25 mouse cellular contexts compared by ENCODE assay signal in the genomic region with DNA sequence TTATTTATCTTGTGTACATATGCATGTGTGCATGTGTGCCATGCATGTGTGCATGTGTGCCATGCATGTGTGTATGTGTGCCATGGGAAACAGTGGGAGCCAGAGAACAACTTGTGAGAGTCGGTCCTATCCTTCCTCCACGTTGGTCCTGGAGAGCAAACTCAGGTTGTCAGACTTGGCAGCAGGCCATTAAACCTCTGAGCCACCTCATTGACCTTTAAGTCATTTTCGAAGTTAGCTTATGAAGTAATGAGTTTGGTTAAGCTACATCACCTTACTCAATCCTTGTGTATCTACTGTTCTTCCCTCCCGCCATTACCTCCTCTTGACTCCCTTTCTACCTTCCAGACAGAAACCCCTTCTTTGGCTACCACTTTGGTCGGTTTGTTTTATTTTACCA. TPM values are rescaled to one million over a fixed set of nuclear protein-coding genes. Genes with fewer than 3 reads are reported as not detected.
DNase-seq lines count a peak whose midpoint lies in the region; ATAC-seq and TF ChIP-seq lines count a peak whose summit lies in the region.
"Had no signal": no experiment of that assay in that cellular context is flagged by ENCODE, and none has a peak within 500 bp of the region (broad histone marks: within the 10 kb centered on the region; RNA-seq: fewer than 3 reads in every experiment).

No protein-coding gene starts in this region.

- no peak for TF ChIP-seq EP300 in stomach, postnatal 0 days (optimal IDR thresholded peaks at IDR 0.05)

- no peak overlapping the region for H3K27ac ChIP-seq in heart, embryonic 11.5 days (ENCODE audit: low read depth, low read length)
- no peak overlapping the region for H3K27ac ChIP-seq in liver, embryonic 15.5 days (replicated peaks)
- H3K27ac ChIP-seq in liver, embryonic 12.5 days = no peak overlapping the region
- no peak overlapping the region for H3K27ac ChIP-seq in stomach, postnatal 0 days (replicated peaks)
- no peak overlapping the region for H3K27ac ChIP-seq in forebrain, embryonic 12.5 days
- H3K27ac ChIP-seq: embryonic facial prominence, embryonic 13.5 days; embryonic facial prominence, embryonic 15.5 days; forebrain, embryonic 10.5 days; forebrain, embryonic 13.5 days; forebrain, embryonic 15.5 days had no signal

- no peak for ATAC-seq in heart, embryonic 11.5 days (replicated peaks; ENCODE audit: insufficient number of reproducible peaks, low FRiP score, low TSS enrichment)
- ATAC-seq in liver, embryonic 15.5 days (ENCODE audit: insufficient read depth) = peak; percentile 15; the same call in 1 of the 2 replicates
- ATAC-seq in liver, embryonic 12.5 days = no peak
- 0 out of 2 replicates have a peak, but pooled peaks have one; percentile 21 for ATAC-seq in stomach, postnatal 0 days (ENCODE audit: low FRiP score, low TSS enrichment)
- ATAC-seq in forebrain, embryonic 12.5 days (ENCODE audit: low FRiP score) = no peak
- ATAC-seq: forebrain, embryonic 13.5 days; forebrain, embryonic 15.5 days had no signal

- no peak overlapping the region for H3K9ac ChIP-seq in heart, embryonic 11.5 days (ENCODE audit: low read depth, low read length)
- no peak overlapping the region for H3K9ac ChIP-seq in liver, embryonic 15.5 days
- no peak overlapping the region for H3K9ac ChIP-seq in liver, embryonic 12.5 days
- no peak overlapping the region for H3K9ac ChIP-seq in stomach, postnatal 0 days (ENCODE audit: low read length)
- no peak overlapping the region for H3K9ac ChIP-seq in forebrain, embryonic 12.5 days
- H3K9ac ChIP-seq: embryonic facial prominence, embryonic 13.5 days; embryonic facial prominence, embryonic 15.5 days; forebrain, embryonic 13.5 days; forebrain, embryonic 15.5 days had no signal

- TF ChIP-seq CTCF in stomach, postnatal 0 days (IDR thresholded peaks at IDR 0.05; ENCODE audit: low read depth) = no peak

- H3K9me3 ChIP-seq in heart, embryonic 11.5 days (replicated peaks; ENCODE audit: control insufficient read depth, low read length) = no peaks in the 10 kb centered on the region
- no peaks in the 10 kb centered on the region for H3K9me3 ChIP-seq in liver, embryonic 15.5 days (replicated peaks)
- no peaks in the 10 kb centered on the region for H3K9me3 ChIP-seq in liver, embryonic 12.5 days (replicated peaks)
- no peaks in the 10 kb centered on the region for H3K9me3 ChIP-seq in stomach, postnatal 0 days (ENCODE audit: control insufficient read depth, low read length)
- H3K9me3 ChIP-seq in forebrain, embryonic 12.5 days = no peaks in the 10 kb centered on the region
- H3K9me3 ChIP-seq: embryonic facial prominence, embryonic 13.5 days; embryonic facial prominence, embryonic 15.5 days; forebrain, embryonic 10.5 days; forebrain, embryonic 13.5 days; forebrain, embryonic 15.5 days had no signal

- peaks cover 3% of the 10 kb centered on the region; the same call in 1 of the 2 replicates for H3K4me1 ChIP-seq in heart, embryonic 11.5 days (ENCODE audit: control insufficient read depth, insufficient read depth, low read length)
- H3K4me1 ChIP-seq in liver, embryonic 15.5 days (replicated peaks) = no peaks in the 10 kb centered on the region
- no peaks in the 10 kb centered on the region for H3K4me1 ChIP-seq in liver, embryonic 12.5 days
- H3K4me1 ChIP-seq in stomach, postnatal 0 days (replicated peaks; ENCODE audit: control insufficient read depth, insufficient read depth) = no peaks in the 10 kb centered on the region
- peaks cover 12% of the 10 kb centered on the region for H3K4me1 ChIP-seq in forebrain, embryonic 12.5 days

- H3K4me3 ChIP-seq in heart, embryonic 11.5 days (ENCODE audit: low read depth, low read length) = no peak overlapping the region
- H3K4me3 ChIP-seq in liver, embryonic 15.5 days (replicated peaks) = no peak overlapping the region
- no peak overlapping the region for H3K4me3 ChIP-seq in liver, embryonic 12.5 days
- H3K4me3 ChIP-seq in stomach, postnatal 0 days (ENCODE audit: low read depth, low read length) = no peak overlapping the region
- H3K4me3 ChIP-seq in forebrain, embryonic 12.5 days (replicated peaks) = no peak overlapping the region
- H3K4me3 ChIP-seq: embryonic facial prominence, embryonic 13.5 days; embryonic facial prominence, embryonic 15.5 days; erythroblast, embryonic 14.5 days; forebrain, embryonic 10.5 days; forebrain, embryonic 13.5 days; forebrain, embryonic 15.5 days had no signal

- no peak overlapping the region for H3K4me2 ChIP-seq in heart, embryonic 11.5 days
- no peak overlapping the region for H3K4me2 ChIP-seq in liver, embryonic 15.5 days
- H3K4me2 ChIP-seq in liver, embryonic 12.5 days = no peak overlapping the region
- no peak overlapping the region for H3K4me2 ChIP-seq in stomach, postnatal 0 days (replicated peaks; ENCODE audit: low read depth)
- H3K4me2 ChIP-seq in forebrain, embryonic 12.5 days = no peak overlapping the region
- H3K4me2 ChIP-seq: embryonic facial prominence, embryonic 13.5 days; embryonic facial prominence, embryonic 15.5 days; forebrain, embryonic 13.5 days; forebrain, embryonic 15.5 days had no signal

- peak; percentile 23 for DNase-seq in heart, adult 11 months
- DNase-seq in 416B (ENCODE audit: low read depth) = peak; percentile 35
- DNase-seq in stomach, postnatal 0 days (ENCODE audit: low spot score) = peak; percentile 34
- DNase-seq: adrenal gland, adult 2 months; adrenal gland, postnatal 10 days; adrenal gland, postnatal 25 days; cerebellum, adult 11 months; cerebellum, adult 18-20 months; cerebellum, adult 8-10 months; cerebellum, adult 9-11 months; cerebellum, postnatal 14 days; cerebellum, postnatal 36 days; embryo, embryonic 11 days had no signal

- 73% methylated on average over 5 of the region's 5 CpGs for WGBS in heart, embryonic 11.5 days (ENCODE audit: insufficient replicate concordance)
- 54% methylated on average over 5 of the region's 5 CpGs for WGBS in liver, embryonic 15.5 days (ENCODE audit: insufficient replicate concordance)
- 57% methylated on average over 5 of the region's 5 CpGs for WGBS in liver, embryonic 12.5 days (ENCODE audit: insufficient replicate concordance)
- 66% methylated on average over 5 of the region's 5 CpGs for WGBS in stomach, postnatal 0 days
- WGBS in forebrain, embryonic 12.5 days = 89% methylated on average over 5 of the region's 5 CpGs

- no peaks in the 10 kb centered on the region for H3K36me3 ChIP-seq in heart, embryonic 11.5 days (ENCODE audit: control insufficient read depth, insufficient read depth, low read length)
- H3K36me3 ChIP-seq in liver, embryonic 15.5 days (replicated peaks) = no peaks in the 10 kb centered on the region
- H3K36me3 ChIP-seq in liver, embryonic 12.5 days = no peaks in the 10 kb centered on the region
- H3K36me3 ChIP-seq in stomach, postnatal 0 days (ENCODE audit: control insufficient read depth, insufficient read depth, low read length) = no peaks in the 10 kb centered on the region
- no peaks in the 10 kb centered on the region for H3K36me3 ChIP-seq in forebrain, embryonic 12.5 days (replicated peaks)
- H3K36me3 ChIP-seq: embryonic facial prominence, embryonic 13.5 days; embryonic facial prominence, embryonic 15.5 days; forebrain, embryonic 10.5 days; forebrain, embryonic 15.5 days had no signal

- no peaks in the 10 kb centered on the region for H3K27me3 ChIP-seq in heart, embryonic 11.5 days (ENCODE audit: control insufficient read depth, insufficient read depth, low read length)
- no peaks in the 10 kb centered on the region for H3K27me3 ChIP-seq in liver, embryonic 15.5 days
- 0 out of 2 replicates have a peak, but pooled peaks cover 6% of the 10 kb centered on the region for H3K27me3 ChIP-seq in liver, embryonic 12.5 days (replicated peaks)
- H3K27me3 ChIP-seq in stomach, postnatal 0 days (ENCODE audit: control insufficient read depth, insufficient read depth, low read length) = no peaks in the 10 kb centered on the region
- no peaks in the 10 kb centered on the region for H3K27me3 ChIP-seq in forebrain, embryonic 12.5 days
- H3K27me3 ChIP-seq: embryonic facial prominence, embryonic 13.5 days; embryonic facial prominence, embryonic 15.5 days; forebrain, embryonic 13.5 days; forebrain, embryonic 15.5 days had no signal

RNA-seq across cellular contexts. Expression of a gene that starts 30.6 kb away (rescaled TPM):
- polyA plus RNA-seq in heart, embryonic 11.5 days (2014; fragmentation: Nextera tagmentation; extraction: Ambion mirVana) = not detected in 2 replicates
- polyA plus RNA-seq in liver, embryonic 15.5 days (2015; fragmentation: Nextera tagmentation; extraction: Ambion mirVana) = 0.07 TPM in 1 of 2 replicates, not detected in the other
- not detected in 2 replicates for polyA plus RNA-seq in liver, embryonic 12.5 days (2016; fragmentation: Nextera tagmentation; extraction: Ambion mirVana)
- polyA plus RNA-seq in stomach, postnatal 0 days (2015; fragmentation: Nextera tagmentation; extraction: Ambion mirVana) = 0.07 TPM in 1 of 2 replicates, not detected in the other
- polyA plus RNA-seq in forebrain, embryonic 12.5 days (2016; fragmentation: Nextera tagmentation; extraction: Ambion mirVana) = not detected in 2 replicates
- polyA plus RNA-seq: adrenal gland, adult 2 months; C2C12; embryonic facial prominence, embryonic 11.5 days; embryonic facial prominence, embryonic 13.5 days; erythroblast, embryonic 14.5 days; forebrain, embryonic 10.5 days; forebrain, embryonic 13.5 days; forebrain, embryonic 15.5 days had no signal

Comparison
In these comparisons a context has a peak if more than half of its experiments do, and no peak if none do; other contexts are left out.
1. ATAC-seq: peak in liver, embryonic 15.5 days (single experiment) and stomach, postnatal 0 days (single experiment); none in heart, embryonic 11.5 days (single experiment), liver, embryonic 12.5 days (single experiment) and forebrain, embryonic 12.5 days (single experiment).
2. Peak in every context shown above with its lines, with median percentiles within 50 percentile points of each other: DNase-seq.